Mouse (Mus musculus): ENCODE results near the gene Psmg4. TPM values are rescaled to one million over a fixed set of nuclear protein-coding genes. Genes with fewer than 3 reads are reported as not detected.

Psmg4 gene
- total RNA-seq, 2 experiments from 2014 or later, result 73.3 to 200 TPM

GRCm38 (mm10) chr13:34192414-34193191, 29.8 kb downstream of the Psmg4 start:
- no peak for ATAC-seq (replicated peaks; ENCODE audit: poor library complexity)

- ATAC-seq (replicated peaks; ENCODE audit: poor library complexity), result peak; percentile 44
Measured at GRCm38 (mm10) chr13:34193384-34193783, 30.6 kb downstream of the Psmg4 start.

GRCm38 (mm10) chr13:34195676-34196075, 32.9 kb downstream of the Psmg4 start:
- no peak for ATAC-seq (replicated peaks; ENCODE audit: poor library complexity)

- ATAC-seq (replicated peaks; ENCODE audit: poor library complexity), result no peak
Measured at GRCm38 (mm10) chr13:34205216-34205615, 42.5 kb downstream of the Psmg4 start.

- ATAC-seq (replicated peaks; ENCODE audit: poor library complexity), result no peak
Measured at GRCm38 (mm10) chr13:34207714-34208470, 45.1 kb downstream of the Psmg4 start.

GRCm38 (mm10) chr13:34211261-34211775, 48.6 kb downstream of the Psmg4 start:
- no peak for ATAC-seq (replicated peaks; ENCODE audit: poor library complexity)

- ATAC-seq (replicated peaks; ENCODE audit: poor library complexity), result no peak
Measured at GRCm38 (mm10) chr13:34212735-34213212, 50.0 kb downstream of the Psmg4 start.

- ATAC-seq (replicated peaks; ENCODE audit: poor library complexity), result no peak
Measured at GRCm38 (mm10) chr13:34214855-34215254, 52.1 kb downstream of the Psmg4 start.

- ATAC-seq (replicated peaks; ENCODE audit: poor library complexity), result no peak
Measured at GRCm38 (mm10) chr13:34218776-34219175, 56.0 kb downstream of the Psmg4 start.

- ATAC-seq (replicated peaks; ENCODE audit: poor library complexity), result peak; percentile 57
Measured at GRCm38 (mm10) chr13:34219728-34220127, 57.0 kb downstream of the Psmg4 start.

- ATAC-seq (replicated peaks; ENCODE audit: poor library complexity), result no peak
Measured at GRCm38 (mm10) chr13:34222985-34223384, 60.2 kb downstream of the Psmg4 start.

- ATAC-seq (replicated peaks; ENCODE audit: poor library complexity), result no peak
Measured at GRCm38 (mm10) chr13:34226940-34227339, 64.2 kb downstream of the Psmg4 start.

Other genes starting within 250 kb of the Psmg4 start
- 48.7 and 53.0 TPM in 2 replicates for gene Nqo2, start 198.3 kb upstream of the Psmg4 start, total RNA-seq (2015)
- 34.7 and 47.3 TPM in 2 replicates for gene Nqo2, start 198.3 kb upstream of the Psmg4 start, total RNA-seq (2017)
- gene Ripk1, start 160.6 kb upstream of the Psmg4 start, total RNA-seq (2015), result 42.9 and 44.3 TPM in 2 replicates
- gene Ripk1, start 160.6 kb upstream of the Psmg4 start, total RNA-seq (2017), result 49.6 and 50.6 TPM in 2 replicates
- gene Serpinb6a, start 160.2 kb upstream of the Psmg4 start, total RNA-seq (2015), result 10.0 and 12.8 TPM in 2 replicates
- gene Serpinb6a, start 160.2 kb upstream of the Psmg4 start, total RNA-seq (2017), result 12.0 and 17.6 TPM in 2 replicates
- 96.7 and 115 TPM in 2 replicates for gene Bphl, start 125.4 kb upstream of the Psmg4 start, total RNA-seq (2015)
- gene Bphl, start 125.4 kb upstream of the Psmg4 start, total RNA-seq (2017), result 40.2 and 70.3 TPM in 2 replicates
- 2.3 and 2.5 TPM in 2 replicates for gene Tubb2a, start 85.0 kb upstream of the Psmg4 start, total RNA-seq (2015)
- 6.9 and 7.9 TPM in 2 replicates for gene Tubb2a, start 85.0 kb upstream of the Psmg4 start, total RNA-seq (2017)
- not detected in 2 replicates for gene Tubb2b, start 32.5 kb upstream of the Psmg4 start, total RNA-seq (2015)
- gene Tubb2b, start 32.5 kb upstream of the Psmg4 start, total RNA-seq (2017), result not detected in 2 replicates
- 1.1 and 1.4 TPM in 2 replicates for gene Slc22a23, start 182.2 kb downstream of the Psmg4 start, total RNA-seq (2015)
- 0.62 and 2.0 TPM in 2 replicates for gene Slc22a23, start 182.2 kb downstream of the Psmg4 start, total RNA-seq (2017)

Measured in megakaryocyte progenitor cell, adult 5-6 weeks (primary cell).